Mouse (Mus musculus) heart, adult 10 weeks (tissue): Measurements from ENCODE around the gene Arhgap31. TPM values are rescaled to one million over a fixed set of nuclear protein-coding genes. Genes with fewer than 3 reads are reported as not detected.

Experiments
- polyA plus RNA-seq: library from polyadenylated mRNA; stranded (reverse); fragments of 350-450 nt; fragmentation: Illumina TruSeq; extraction: RNeasy Lipid Tissue Mini Kit (QIAGEN cat#74804); gene quantifications from one replicate; pipeline ENCODE4 v1.2.3, GENCODE M21; 2014; ENCODE audit warnings: low read depth, low replicate concordance

Arhgap31 gene
- polyA plus RNA-seq = 27.5 TPM

DNA sequence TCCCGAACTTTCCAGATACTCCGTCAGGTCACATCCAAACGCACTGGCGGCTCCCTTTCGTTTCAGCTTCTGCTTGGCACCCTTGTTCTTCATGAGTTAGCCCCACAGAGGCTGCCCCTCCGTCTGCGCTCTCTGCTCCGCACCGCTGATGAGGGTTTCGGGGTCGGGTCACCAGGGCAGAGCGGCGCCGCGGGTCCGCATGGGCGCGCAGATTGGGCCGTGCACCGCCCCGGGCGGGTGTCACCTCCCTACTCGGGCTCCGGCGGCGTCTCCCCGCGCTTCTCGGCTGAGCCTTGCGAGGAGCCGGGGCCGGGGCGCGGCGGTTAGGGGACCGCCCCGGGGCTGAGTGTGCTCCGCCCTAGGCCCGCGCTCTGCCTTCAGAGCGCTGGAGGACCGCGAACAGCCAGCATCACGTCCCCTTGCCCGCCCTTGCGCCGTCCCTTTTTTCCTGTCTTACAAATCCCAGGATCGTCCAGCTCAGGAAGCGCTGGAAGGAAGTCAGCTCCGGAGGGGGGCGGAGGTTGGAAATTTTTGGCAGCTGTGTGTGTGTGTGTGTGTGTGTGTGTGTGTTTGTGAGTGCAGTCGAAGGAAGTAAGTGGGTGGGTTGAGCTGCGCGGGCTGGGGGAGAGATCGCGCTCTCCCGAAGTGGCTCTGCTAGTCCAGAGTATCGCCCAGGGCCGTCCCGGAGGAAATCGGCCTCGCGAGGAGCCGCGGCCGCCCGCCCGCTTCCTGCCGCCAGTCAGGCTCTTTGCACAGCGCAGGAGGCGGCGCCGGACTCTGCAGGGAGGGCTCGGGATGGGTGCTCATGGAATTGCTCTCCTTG, at the start of gene Arhgap31:
Gene Arhgap31, minus strand, starts transcription at position 694 of the 823 bp plus-strand sequence.

DNA sequence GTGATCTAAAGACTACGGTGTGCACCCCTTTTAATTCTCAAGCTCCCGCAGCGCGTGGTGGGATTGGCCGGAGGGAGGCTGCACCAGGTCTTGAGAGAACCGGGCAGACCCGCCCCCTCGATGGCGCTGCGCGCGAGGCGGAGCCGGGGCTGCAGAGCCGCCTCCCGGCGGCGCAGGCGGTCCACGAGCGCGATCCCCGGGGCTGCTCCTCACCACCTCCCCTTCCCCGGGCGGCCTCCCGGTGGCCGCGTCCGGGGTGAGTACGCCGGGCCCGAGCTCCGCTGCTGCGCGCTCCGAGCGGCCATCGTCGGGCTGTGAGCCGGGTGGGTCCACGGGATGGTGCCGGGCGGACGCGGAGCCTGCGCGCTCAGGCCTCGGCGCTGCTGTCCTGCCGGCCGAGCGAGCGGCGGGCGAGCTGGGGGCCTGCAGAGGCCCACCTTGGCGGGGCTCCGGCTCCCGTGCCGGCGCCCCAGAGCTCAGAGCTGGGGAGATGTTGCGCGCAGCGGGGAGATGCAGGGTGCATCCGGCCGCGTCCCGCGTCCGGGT, 29.1 kb upstream of the Arhgap31 start, which contains the start of gene B4galt4:
Gene B4galt4, plus strand, starts transcription at position 152 of the 546 bp plus-strand sequence.

GRCm38 (mm10) chr16:38558221-38558748, 154.8 kb downstream of the Arhgap31 start, which contains the start of gene Tmem39a:
TSS of gene Tmem39a (plus strand) at chr16:38558698.

DNA sequence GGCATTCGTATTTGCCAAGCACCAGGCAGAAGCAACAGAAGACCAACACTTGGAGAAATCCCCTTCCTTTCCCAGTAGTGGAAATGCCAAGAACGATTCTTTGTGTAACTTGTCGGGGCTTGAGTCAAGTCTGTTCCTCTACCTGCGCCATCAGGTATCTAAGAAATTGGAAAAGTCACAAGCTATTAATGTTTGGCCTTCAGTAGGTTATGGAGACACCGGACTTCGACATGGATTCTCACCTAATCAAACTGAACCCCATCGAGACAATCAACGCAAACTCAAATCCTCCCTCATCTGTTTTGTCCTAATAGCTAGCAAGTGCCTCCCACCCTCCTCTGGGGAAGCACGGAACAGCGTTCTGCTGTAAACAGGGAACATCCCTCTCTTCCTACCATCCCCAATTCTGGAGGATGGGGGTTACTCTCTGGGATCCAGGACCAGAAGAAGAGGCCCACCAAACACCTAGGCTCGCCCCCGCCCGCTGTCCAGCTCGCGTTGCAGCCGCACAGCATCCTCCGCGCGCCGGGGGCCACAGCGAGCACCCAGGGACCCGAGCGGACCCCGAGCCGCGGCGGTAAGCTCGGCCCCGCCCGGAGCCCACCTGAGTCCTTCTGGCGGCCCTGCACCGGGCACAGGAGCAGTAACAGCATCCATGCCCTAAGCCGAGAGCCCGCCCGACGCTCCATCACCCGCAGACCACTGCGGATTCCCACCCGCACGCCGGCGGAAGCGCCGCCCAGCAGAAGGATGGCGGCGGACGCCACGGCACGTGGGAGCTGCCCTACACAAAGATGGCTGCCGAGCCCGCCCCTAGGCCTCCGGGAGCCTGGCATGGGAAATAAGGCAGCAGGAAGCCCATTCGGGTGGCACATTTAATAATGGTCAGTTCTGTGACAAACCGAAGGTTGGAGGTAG, 163.3 kb downstream of the Arhgap31 start, which contains the start of gene Poglut1:
Gene Poglut1, minus strand, starts transcription at position 780 of the 918 bp plus-strand sequence.

Other genes with a start within 250 kb of the Arhgap31 start
- 45.8 TPM for gene Timmdc1, start 190.6 kb downstream of the Arhgap31 start, polyA plus RNA-seq
- gene Poglut1, start 163.0 kb downstream of the Arhgap31 start, polyA plus RNA-seq = 15.3 TPM
- gene Tmem39a, start 154.6 kb downstream of the Arhgap31 start, polyA plus RNA-seq = 24.6 TPM
- gene B4galt4, start 29.0 kb upstream of the Arhgap31 start, polyA plus RNA-seq = 14.6 TPM
- 6.3 TPM for gene Upk1b, start 87.1 kb upstream of the Arhgap31 start, polyA plus RNA-seq
- not detected for gene 4930435E12Rik, start 115.5 kb upstream of the Arhgap31 start, polyA plus RNA-seq
- gene Igsf11, start 179.4 kb upstream of the Arhgap31 start, polyA plus RNA-seq = 0.24 TPM